Mouse (Mus musculus) monocyte, adult 5-6 weeks (primary cell): ENCODE measurements around the gene Pkp4. TPM values are rescaled to one million over a fixed set of nuclear protein-coding genes. Genes with fewer than 3 reads are reported as not detected.
"Not testable (repeated sequence)": the region's sequence is repeated elsewhere in the genome, so short reads cannot be mapped to it uniquely, and the experiment has no call there.

Experiments
- ATAC-seq: fragments of 153-309, 156-312 bp; replicated peaks from 2 replicates; pipeline ENCODE4 v1.8.0; 2017; ENCODE audit warnings: mild to moderate bottlenecking; ENCODE audit not compliant: low TSS enrichment, insufficient number of reproducible peaks, severe bottlenecking, poor library complexity, low FRiP score
- total RNA-seq: library from RNA; stranded (forward); fragments of 200-1000, 200-491, 200-594 nt; gene quantifications from 3 replicates; pipeline ENCODE4 v1.2.3, GENCODE M21; 2017

Gene Pkp4
- total RNA-seq, 1 experiment from 2014 or later = 22.2 TPM

DNA sequence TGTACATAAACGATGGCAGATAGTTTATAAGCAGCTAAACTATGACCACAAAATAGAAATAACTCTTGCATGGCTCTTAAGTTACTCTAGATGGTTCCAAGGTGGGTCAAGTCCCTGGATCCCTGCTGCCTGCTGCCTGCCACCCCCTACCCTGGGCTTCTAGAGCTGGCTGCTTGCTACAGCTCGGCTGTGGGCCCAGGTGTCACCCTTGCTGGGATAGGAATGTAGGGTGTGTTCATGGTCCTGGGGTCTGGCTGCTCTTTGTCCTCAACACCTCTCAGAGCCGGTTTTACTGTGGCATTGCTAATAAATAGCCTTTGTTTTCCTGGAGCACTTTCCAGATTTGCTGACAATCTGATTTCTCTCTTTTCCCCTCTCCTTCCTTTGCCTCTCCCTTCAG is 189.4 kb downstream of the Pkp4 start:
- no peak for ATAC-seq

DNA sequence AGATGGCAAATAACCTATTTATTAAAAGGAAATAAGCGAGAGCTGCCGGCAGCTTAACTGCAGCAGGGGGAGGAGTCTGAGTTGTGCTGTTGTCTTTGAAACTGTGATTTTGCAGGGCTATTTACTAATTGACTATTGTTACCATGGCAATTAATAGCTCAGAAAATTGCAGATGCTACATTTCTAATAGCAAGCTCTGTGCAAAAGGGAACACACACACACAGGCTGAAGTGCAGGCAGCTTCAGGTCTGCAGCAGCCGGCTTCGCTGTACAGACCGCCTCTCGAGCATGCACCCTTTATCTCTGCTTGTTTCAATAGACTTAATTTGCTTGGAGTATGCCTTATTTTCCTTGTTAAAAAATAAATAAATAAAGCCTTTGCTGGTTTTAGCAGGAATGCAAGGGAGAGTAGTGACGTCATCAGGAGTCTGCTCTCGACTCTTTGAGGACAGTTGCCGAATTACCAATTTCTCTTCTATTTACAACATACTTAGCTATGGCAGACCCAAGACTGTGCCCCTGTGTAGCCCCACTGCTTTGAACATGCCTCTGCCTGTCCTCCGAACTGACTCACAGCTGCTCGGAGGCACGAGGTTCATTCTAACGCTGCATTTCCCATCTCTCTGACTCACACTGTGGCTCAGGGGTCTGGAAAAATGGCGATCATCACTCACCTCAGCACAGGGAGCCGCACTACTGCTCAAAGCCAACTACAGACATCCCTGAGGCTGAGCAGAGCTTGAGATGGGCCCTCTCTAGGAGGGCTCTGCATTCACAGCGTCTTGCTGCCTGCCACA is 190.9 kb downstream of the Pkp4 start:
- ATAC-seq = no peak

DNA sequence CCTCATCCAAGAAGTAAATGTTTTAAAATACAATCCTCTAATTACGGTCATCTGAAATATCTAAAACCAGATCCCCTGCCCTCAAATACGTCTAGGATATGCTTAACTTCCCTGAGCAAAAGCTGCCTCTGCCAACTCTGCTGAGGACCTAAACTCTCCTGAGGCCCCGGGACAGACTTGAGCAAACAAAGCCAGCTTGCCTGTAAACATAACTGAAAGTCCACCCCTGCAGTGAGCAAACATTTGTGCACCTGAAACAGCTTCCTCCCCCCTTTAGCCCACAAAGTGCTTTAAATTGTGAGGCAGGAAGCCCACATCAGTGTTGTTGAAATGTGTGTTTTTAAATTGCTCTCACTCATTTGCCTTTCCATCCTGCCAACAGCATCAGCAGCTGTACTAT is 193.2 kb downstream of the Pkp4 start:
- no peak for ATAC-seq

DNA sequence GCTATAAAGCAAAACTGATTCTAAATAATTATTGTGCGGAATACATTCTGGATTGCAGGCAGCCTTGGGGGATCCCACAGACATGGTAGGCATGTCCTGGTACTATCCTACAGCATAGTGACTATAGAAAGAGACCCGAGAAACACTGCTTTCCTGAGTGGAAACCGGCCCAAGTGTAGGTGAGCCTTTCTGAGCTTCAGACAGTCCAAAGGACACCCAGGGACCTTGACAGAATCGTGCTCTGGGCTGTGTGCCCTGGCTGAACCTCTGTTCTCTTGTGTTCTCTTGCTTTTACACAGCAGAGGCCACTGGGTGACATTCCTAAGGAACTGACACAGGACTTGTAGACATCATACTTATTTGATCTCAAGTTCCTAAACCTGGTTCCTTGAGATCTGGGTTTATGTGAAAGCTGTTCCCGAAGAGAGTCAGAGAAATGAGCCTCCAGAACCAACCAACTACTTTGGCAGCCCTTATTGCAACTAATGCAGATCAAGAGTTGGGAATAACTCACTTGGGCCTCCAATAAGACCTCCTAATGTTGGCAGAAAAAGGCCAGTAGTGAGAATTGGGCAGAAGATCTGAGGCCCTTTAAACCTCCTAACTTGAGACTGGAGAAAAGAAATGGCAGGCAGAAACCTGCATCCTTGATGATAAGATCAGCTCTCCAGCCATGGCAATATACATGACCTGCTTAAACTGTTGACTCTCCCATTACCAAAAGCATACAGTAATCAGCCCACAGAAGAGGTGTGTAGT is 195.1 kb downstream of the Pkp4 start:
- no peak for ATAC-seq

DNA sequence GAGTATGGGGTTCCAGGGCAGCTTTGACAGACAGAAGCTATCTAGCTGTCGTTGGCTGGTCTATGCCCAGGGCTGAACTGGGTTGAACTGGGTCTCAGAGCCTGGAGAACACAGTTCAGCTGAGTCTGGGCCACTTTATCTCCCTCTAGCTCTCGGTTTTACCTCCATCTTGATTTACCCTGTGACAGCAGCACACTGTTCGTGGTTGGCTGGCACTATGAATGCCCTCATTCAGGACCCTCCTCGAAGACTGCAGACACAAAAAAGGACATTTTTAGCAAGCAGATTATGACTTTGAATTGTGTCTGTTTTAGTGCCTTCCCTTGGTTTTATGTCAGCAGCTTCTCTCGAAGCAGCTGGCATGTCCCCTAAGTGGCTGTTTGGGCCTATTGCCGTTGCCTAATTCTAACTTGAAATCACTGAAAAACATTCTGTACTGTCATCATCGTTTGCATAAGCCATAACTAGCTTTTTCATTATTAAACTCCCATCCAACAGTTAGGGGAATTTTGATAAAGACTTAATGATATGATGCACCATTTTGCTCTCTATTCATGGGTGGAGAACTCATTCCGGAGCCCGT is 199.2 kb downstream of the Pkp4 start:
- ATAC-seq = no peak

DNA sequence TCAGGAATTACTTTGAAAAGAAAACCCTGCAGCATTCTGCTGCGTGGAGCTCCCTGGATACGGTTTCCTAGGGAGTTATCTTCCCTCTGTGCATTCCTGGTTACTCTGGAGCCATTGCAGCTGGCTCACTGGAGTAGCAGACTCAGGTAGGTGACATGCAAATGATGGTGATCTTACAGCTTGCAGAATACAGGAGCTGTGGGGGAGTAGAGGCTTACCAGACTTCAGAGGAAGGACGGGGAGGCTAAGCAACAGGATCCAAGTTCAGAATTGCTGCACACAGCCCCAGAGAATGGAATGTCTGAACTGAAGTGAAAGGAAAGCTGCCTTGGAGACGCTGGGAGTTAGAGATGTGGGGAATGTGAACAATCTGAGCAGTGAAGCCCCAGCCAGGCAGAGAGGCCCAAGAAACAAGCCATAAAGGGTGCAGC is 200.7 kb downstream of the Pkp4 start:
- no peak for ATAC-seq

DNA sequence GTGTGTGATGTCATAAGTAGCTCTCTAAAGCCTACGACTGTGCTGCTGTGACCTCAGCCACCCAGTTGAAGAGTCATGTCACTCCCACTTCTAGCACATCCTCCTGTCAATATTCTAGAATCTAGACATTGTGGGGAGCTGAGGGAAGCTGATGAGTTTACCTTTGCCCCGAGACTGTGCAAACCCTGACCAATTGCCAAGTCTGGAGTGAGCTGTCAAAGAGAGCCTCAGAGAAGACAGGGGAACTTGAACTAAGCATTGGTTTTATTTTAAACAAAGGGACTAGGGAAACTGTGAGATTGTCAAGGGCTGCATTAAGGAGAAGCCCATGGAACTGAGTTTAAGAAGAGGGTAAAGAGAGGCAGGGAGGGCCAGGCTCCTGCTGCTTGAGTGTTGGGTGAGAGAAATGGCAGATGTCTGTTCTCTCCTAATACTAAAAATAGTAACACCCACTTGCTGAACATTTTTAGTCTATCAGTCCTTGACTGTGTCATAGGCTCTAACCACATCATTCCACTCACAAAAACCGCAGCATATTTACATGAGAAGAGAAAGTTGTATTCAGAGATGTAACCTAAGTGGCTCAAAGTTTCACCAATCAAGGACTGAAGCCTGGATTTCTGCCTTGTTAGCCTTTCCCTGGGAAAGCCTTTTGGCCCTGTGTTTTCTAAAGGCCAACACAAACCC is 203.6 kb downstream of the Pkp4 start:
- no peak for ATAC-seq

DNA sequence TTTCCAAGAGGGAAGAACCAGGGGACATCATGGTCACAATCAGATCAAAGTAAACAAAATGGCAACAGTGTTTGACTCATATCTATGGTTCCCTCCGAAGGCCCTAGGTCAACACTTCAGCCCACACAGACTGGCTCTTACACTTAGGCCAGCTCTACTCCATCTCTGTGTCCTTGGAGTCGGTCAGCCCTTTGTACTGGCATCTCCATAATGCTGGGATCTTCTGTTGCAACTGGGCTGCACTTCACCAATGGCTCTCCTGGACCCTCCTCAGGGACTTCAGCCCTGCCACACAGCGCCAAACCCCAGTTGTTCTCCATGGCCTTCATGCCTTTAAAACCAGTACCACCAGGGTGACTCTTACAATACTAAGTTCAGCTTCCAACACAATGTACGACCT is 206.5 kb downstream of the Pkp4 start:
- ATAC-seq = no peak

DNA sequence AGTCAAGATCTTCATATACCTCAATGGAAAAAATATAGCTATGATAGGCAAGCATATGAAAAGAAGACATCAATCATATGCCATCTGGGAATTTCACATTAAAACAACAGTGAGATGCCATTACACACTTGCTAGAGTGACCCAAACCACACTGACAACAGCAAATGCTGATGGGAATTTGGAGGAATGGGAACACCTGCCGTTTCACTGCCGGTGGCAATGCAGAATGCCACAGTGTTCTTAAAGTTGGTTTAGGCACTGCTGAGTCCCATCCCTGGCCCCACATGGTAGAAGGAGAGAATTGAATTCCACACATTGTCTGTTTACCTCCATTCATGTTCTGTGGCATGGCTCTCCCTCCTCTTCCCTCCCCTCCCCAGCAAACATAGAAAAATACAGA is 212.5 kb downstream of the Pkp4 start:
- ATAC-seq = no peak

DNA sequence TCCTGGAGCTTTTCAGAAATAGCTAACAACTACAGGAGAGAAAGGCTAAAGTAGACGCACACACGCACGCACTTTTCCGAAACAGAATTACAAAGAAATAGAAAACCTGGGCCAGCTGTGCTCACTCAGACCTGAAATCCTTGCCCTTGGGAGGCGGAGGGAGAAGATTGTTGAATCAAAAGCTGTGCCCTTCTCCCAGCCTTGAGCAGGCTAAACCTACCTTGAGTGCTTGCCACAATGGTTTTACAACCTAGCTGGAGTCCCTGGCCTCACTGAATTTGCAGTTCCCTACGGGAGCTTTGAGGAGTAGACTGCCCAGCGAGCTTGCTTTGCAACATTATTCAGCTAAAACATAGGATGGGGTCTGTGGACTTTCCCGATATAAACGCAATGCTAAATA is 217.4 kb downstream of the Pkp4 start:
- no peak for ATAC-seq

DNA sequence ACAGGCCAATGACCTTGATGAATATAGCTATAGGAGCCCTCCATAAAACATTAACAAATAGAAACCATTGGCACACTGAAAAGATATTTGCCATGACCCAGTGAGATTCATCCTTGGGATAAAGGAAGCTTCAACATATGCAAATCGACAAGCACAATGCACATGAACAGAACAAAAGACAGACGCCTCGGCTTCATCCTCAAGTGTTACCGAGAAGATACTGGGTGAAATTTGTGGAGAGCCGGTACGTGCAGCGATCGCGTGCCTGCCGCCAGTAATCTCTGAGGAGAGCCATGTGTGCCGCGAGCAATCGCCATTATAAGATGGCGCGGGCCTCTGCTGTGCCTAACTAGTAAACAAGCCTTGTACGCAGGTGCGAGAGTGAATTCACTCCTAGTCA is 218.2 kb downstream of the Pkp4 start:
- ATAC-seq = not testable (repeated sequence)

DNA sequence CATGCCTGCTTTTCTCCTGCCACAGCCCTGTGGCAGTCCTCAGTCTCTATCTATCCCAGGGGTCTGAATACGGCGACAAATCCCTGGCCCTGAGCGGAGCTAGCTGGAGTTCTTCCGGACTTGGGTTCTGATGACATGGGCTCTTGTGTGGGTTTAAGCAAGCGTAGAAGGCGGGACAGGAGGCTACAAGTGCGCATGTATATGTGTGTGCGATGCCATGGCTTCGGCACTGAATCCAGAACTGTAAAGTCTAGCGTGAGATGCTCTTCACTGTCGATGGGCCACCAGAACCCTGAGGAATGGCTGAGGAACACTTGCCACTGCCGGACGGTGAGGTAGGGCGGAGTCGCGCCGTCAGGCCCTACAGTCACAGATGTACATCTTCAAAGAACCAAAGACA is 222.6 kb downstream of the Pkp4 start:
- no peak for ATAC-seq

DNA sequence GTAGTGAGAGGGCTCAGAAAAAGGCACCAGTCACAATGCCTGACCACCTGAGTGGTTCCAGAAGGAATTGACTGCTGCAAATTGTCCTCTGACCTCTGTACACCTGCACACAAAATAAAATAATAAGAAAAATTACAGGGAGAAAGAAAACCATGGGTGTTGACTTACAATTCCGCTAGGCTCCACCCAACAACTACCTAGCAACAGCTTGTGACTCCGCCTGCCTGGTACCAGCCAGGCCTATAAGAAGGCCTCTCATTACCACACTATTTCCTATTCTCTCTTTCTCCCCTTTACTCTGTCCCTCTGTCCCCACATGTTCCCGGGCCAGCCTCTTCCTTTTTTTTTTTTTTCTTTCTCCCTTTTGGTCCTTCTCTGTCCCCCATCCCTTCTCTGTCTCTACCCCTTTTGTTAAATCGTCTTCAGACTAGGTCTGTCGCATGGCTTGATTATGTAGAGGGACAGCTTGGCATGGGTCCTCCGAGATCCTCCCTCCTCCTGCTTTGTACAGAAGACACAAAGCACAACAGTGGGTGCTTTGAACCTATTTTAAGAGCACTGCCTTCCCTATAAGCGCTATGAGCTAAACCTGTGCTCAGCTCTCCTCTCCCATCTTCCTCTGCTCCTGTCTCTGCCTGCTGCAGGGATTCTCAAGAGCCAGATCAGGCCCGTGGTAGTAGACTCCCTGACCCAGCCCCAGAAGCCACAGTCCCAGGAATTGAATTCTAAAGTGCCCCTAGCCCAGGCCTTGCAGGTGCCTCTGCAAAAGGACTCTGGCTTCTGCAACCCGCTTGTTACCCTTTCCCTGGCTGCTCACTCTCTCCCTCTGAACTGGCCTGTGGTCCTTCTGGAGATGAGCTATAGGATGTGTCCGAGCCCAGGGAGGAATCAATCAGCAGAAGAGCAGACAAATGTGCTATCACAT is 223.5 kb downstream of the Pkp4 start:
- ATAC-seq = no peak

DNA sequence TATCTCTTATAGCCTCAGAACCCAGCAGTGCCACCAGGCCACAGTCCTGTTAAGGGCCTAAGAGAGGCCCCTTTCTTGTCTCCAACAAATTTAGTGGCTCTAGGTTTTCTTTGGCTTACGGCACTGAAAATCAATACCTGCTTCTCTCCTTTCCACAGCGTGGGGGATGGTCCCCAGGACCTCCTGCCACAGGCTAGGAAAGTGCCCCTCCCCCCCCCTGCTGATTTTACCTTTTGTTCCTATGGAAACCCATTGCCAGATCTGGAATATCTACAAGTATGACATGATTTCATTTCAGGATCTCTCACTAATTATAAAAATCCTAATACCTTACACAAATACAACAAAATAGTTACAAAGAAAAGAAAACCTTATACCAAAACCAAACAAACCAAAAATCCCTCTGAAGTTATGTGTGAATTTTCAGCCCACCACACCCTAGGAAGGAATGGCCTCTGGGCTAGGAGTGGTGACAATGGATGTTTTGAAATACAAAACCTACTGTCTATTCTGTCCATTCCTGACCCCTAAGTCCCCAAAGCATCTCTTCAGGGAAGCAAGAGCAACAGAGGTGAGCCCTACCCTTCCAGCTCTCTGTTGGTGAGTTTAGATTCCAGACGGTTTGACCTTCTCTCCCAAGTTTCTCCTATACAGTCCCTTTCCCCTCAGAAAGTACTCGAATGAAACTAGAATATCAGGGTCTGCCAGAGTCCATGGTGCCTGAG is 224.7 kb downstream of the Pkp4 start:
- ATAC-seq = no peak

DNA sequence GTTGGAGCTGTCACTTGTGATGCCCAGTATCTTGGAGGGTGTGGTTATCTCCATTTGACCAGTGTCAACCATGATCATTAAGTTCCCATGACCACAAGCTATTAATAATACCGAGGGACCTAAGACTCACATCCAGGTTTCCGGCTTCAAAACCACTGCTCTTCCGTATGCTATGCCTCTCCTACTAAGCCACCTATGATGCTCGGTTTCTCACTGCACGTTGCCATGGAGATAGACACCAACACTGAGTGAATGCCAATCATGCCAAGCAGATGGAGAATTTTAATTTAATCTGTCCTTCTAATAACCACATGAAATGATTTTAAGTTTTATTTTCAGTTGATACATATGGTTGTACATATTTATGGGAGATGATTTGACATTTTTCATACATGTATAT is 229.3 kb downstream of the Pkp4 start:
- ATAC-seq = no peak

DNA sequence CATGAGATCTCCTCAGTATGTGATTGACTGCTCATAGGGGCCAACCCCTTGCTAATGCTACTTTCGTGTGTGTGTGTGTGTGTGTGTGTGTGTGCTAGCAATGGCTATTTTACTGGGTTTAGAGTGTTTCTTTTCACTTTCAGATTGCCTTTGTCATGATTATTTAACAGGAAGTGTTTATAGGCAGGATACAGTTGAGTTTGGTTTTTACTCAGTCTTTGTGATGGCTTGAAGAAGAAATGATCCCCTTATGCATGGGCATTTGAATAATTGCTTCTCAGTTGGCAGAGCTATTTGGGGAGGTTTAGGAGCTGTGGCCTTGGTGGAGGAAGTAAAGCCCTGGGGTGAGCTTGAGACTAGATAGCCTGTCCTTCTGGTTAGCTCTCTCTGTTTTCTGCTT is 232.5 kb downstream of the Pkp4 start:
- ATAC-seq = no peak

DNA sequence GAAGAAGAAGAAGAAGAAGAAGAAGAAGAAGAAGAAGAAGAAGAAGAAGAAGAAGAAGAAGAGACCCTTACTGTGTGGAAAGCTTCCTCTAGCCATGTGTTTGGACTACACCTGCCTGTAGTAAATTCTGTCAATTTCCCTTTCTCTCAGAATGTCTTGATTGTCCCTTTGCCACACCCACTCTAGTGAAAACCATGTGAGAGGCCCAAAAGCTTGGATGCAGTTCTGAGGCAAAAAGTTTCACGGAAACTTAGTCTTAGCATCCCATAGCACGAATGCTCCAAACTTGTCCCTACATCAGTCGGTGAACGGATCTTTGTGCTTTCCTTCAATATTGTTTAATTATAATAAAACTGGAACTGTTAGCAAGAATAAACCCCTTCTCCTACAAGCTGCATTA is 234.0 kb downstream of the Pkp4 start:
- no peak for ATAC-seq

DNA sequence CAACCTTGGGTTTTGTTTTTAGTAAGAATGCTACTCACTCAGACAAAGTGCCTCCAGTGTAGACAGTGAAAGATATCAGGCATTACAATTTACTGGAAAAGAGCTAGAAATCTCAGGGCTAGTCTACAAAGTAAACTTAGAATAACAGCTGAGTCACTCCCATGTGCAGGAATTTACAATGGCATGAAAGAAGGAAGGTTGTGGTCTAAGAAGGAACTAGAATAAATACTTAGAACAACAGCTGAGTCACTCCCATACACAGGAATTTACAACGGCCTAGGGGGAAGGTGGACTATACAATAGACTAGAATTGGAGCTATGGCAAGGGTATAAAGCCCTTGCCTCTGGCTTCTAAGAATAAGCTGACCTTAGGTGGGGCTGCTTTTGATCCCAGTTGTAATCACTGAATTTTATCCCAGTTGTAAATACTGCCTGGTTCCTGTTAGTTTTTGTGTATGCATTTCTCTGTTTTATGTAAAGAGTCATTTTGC is 234.6 kb downstream of the Pkp4 start:
- ATAC-seq = not testable (repeated sequence)
